Mouse (Mus musculus) gonadal fat pad, adult 2 months (tissue): ENCODE results near the gene Slc25a38. TPM values are rescaled to one million over a fixed set of nuclear protein-coding genes. Genes with fewer than 3 reads are reported as not detected.
"Not testable (repeated sequence)": the region's sequence is repeated elsewhere in the genome, so short reads cannot be mapped to it uniquely, and the experiment has no call there.

ENCODE experiments used
- DNase-seq: peaks from one replicate; pipeline ENCODE4 v3.0.0-alpha.2; 2012; ENCODE audit warnings: low read depth
- polyA plus RNA-seq: library from polyadenylated mRNA; depleted of rRNA; stranded (reverse); fragments of >200 nt; gene quantifications from 2 replicates; pipeline ENCODE4 v1.2.3, GENCODE M21; 2012

Slc25a38 gene
- polyA plus RNA-seq, 1 experiment, result 38.7 TPM

GRCm38 (mm10) chr9:120099304-120099703 lies 10.9 kb upstream of the Slc25a38 start:
- no peak for DNase-seq

GRCm38 (mm10) chr9:120101165-120101564 lies 9.0 kb upstream of the Slc25a38 start:
- DNase-seq, result no peak

GRCm38 (mm10) chr9:120108953-120109352 lies 1.2 kb upstream of the Slc25a38 start:
- DNase-seq, result not testable (repeated sequence)

GRCm38 (mm10) chr9:120111156-120111945 lies 1.2 kb downstream of the Slc25a38 start:
- DNase-seq, result no peak

- DNase-seq, result no peak
Measured at GRCm38 (mm10) chr9:120112472-120112871, 2.3 kb downstream of the Slc25a38 start.

GRCm38 (mm10) chr9:120113456-120113855 lies 3.3 kb downstream of the Slc25a38 start:
- no peak for DNase-seq

- no peak for DNase-seq
Measured at GRCm38 (mm10) chr9:120114051-120114788, 4.0 kb downstream of the Slc25a38 start.

GRCm38 (mm10) chr9:120114789-120115151 lies 4.6 kb downstream of the Slc25a38 start:
- DNase-seq, result no peak

- DNase-seq, result no peak
Measured at GRCm38 (mm10) chr9:120115580-120115979, 5.4 kb downstream of the Slc25a38 start.

- no peak for DNase-seq
Measured at GRCm38 (mm10) chr9:120116184-120116624, 6.0 kb downstream of the Slc25a38 start.

- DNase-seq, result no peak
Measured at GRCm38 (mm10) chr9:120118212-120118611, 8.0 kb downstream of the Slc25a38 start.

GRCm38 (mm10) chr9:120120503-120120902 lies 10.3 kb downstream of the Slc25a38 start:
- no peak for DNase-seq

- no peak for DNase-seq
Measured at GRCm38 (mm10) chr9:120126868-120127267, 16.7 kb downstream of the Slc25a38 start.

- DNase-seq, result no peak
Measured at GRCm38 (mm10) chr9:120127538-120128251, 17.5 kb downstream of the Slc25a38 start, which contains the start of gene Rpsa. Rpsa (plus strand) TSS chr9:120127689.

GRCm38 (mm10) chr9:120129276-120129675 lies 19.1 kb downstream of the Slc25a38 start:
- no peak for DNase-seq

- no peak for DNase-seq
Measured at GRCm38 (mm10) chr9:120131784-120132288, 21.7 kb downstream of the Slc25a38 start.

GRCm38 (mm10) chr9:120132980-120133754 lies 23.0 kb downstream of the Slc25a38 start:
- no peak for DNase-seq

GRCm38 (mm10) chr9:120133755-120134475 lies 23.7 kb downstream of the Slc25a38 start:
- no peak for DNase-seq

- DNase-seq, result no peak
Measured at GRCm38 (mm10) chr9:120134529-120135160, 24.5 kb downstream of the Slc25a38 start.

GRCm38 (mm10) chr9:120135454-120135853 lies 25.3 kb downstream of the Slc25a38 start:
- DNase-seq, result no peak
